Comparison of ENCODE assay signal across 17 mouse cellular contexts in the genomic region with DNA sequence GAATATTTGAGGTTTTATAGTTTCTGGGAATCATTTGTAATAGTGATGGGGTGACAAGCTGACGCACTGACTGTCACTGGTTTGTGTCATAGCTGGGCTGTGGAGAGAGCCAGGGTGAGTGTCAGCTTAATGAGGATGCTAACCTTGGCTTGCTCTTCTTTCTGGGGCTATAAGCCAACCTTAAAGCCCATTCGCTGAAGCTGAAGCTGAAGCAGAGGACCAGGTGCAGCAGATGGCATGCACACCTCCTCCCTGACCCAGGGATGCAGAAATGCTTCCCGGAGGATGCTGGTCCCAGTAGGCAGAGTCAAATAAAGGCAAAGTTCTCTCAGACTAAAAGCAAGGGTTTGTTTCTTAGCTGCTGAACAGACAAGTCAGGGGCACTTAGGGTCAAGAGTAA. TPM values are rescaled to one million over a fixed set of nuclear protein-coding genes. Genes with fewer than 3 reads are reported as not detected.
A peak's percentile ranks its signal among the peaks of the same experiment; 100 is the strongest.
DNase-seq lines count a peak whose midpoint lies in the region; ATAC-seq and TF ChIP-seq lines count a peak whose summit lies in the region.
"Had no signal": no experiment of that assay in that cellular context is flagged by ENCODE, and none has a peak within 500 bp of the region (broad histone marks: within the 10 kb centered on the region; RNA-seq: fewer than 3 reads in every experiment).

No protein-coding gene starts in this region.

- no peaks in the 10 kb centered on the region for H3K27me3 ChIP-seq in kidney, adult 2 months (replicated peaks; ENCODE audit: control insufficient read depth, insufficient read depth, low read length)
- H3K27me3 ChIP-seq: stomach, embryonic 15.5 days had no signal

- peak overlapping the region; percentile 84 for H3K27ac ChIP-seq in gastrocnemius, adult 2 months
- H3K27ac ChIP-seq in kidney, adult 2 months (ENCODE audit: insufficient read depth, low read depth, low read length) = no peak overlapping the region
- H3K27ac ChIP-seq in layer of hippocampus, adult 2 months = no peak overlapping the region
- H3K27ac ChIP-seq: forebrain, embryonic 10.5 days; kidney, postnatal 0 days; midbrain, embryonic 10.5 days; stomach, embryonic 15.5 days had no signal

- TF ChIP-seq POLR2A in kidney, adult 2 months (IDR thresholded peaks at IDR 0.05; ENCODE audit: low read depth, low read length) = no peak

- ATAC-seq in megakaryocyte progenitor cell, adult 5-6 weeks (replicated peaks; ENCODE audit: poor library complexity) = peak; percentile 36; the same call in 1 of the 2 replicates
- ATAC-seq: activated CD4-positive, CD25-positive, alpha-beta regulatory T cell, adult 4 months had no signal

- H3K4me1 ChIP-seq in kidney, adult 2 months (ENCODE audit: control insufficient read depth, insufficient read depth, low read length) = peaks cover 16% of the 10 kb centered on the region

- intact Hi-C loops in gastrocnemius, adult 2 months (cut with DNase I) = loop anchor here (5.0 kb wide), 1 partner anchor 47 kb away; a partner anchor contains a TSS
- intact Hi-C loops in gastrocnemius, postnatal 14 days (cut with DNase I; ENCODE audit: low total_unique reads) = no loop called here

- no peak for TF ChIP-seq CTCF in gastrocnemius, adult 2 months (IDR thresholded peaks at IDR 0.05)
- TF ChIP-seq CTCF in kidney, adult 2 months (conservative IDR thresholded peaks at IDR 0.05; ENCODE audit: insufficient read depth, insufficient read length, low read depth, low read length) = no peak
- TF ChIP-seq CTCF in layer of hippocampus, adult 2 months (conservative IDR thresholded peaks at IDR 0.05) = no peak

- WGBS in kidney, adult 2 months = 63% methylated on average over 3 of the region's 3 CpGs

- no peak overlapping the region for H3K4me3 ChIP-seq in gastrocnemius, adult 2 months
- no peak overlapping the region for H3K4me3 ChIP-seq in kidney, adult 2 months (ENCODE audit: insufficient read depth, low read depth, low read length)
- no peak overlapping the region for H3K4me3 ChIP-seq in layer of hippocampus, adult 2 months
- H3K4me3 ChIP-seq: forebrain, embryonic 10.5 days; midbrain, embryonic 10.5 days; myocyte; stomach, embryonic 15.5 days had no signal

- H3K36me3 ChIP-seq in kidney, adult 2 months (ENCODE audit: control insufficient read depth, insufficient read depth, low read length) = no peaks in the 10 kb centered on the region
- H3K36me3 ChIP-seq: forebrain, embryonic 10.5 days; midbrain, embryonic 10.5 days; stomach, embryonic 15.5 days had no signal

- no peak for DNase-seq in gastrocnemius, adult 2 months
- no peak for DNase-seq in gastrocnemius, postnatal 14 days
- DNase-seq in brain, adult 2 months (ENCODE audit: low read depth, low spot score) = peak; percentile 95
- peak; percentile 72 to 73 for DNase-seq in cerebellum, postnatal 10 days
- no peak for DNase-seq in ovary, adult 18-20 months (ENCODE audit: low spot score)
- DNase-seq in kidney, adult 2 months = no peak
- DNase-seq in layer of hippocampus, adult 2 months (ENCODE audit: low spot score in 2 of 2) = no peak
- DNase-seq: liver; lung, embryonic 14.5 days; right cerebral cortex, postnatal 4 days had no signal

RNA-seq across cellular contexts. Expression of a gene that starts 48.7 kb away (rescaled TPM):
- total RNA-seq in gastrocnemius, adult 2 months (2021) = 10 to 100 TPM; 12.0 to 13.1 TPM
- total RNA-seq in gastrocnemius, postnatal 14 days (2021) = 10 to 100 TPM; 14.7 to 15.3 TPM
- 18.3 and 26.9 TPM in 2 replicates for total RNA-seq in megakaryocyte progenitor cell, adult 5-6 weeks (2015)
- total RNA-seq in megakaryocyte progenitor cell, adult 5-6 weeks (2017) = 5.6 and 16.3 TPM in 2 replicates
- 13.2 and 13.3 TPM in 2 replicates for polyA plus RNA-seq in kidney, adult 2 months (2012; rRNA removed)
- total RNA-seq in layer of hippocampus, adult 2 months (2021) = 10 to 100 TPM; 21.0 to 24.4 TPM

Comparison
In these comparisons a context has a peak if more than half of its experiments do, and no peak if none do; other contexts are left out.
1. DNase-seq: peak in brain, adult 2 months (single experiment) and cerebellum, postnatal 10 days (2 of 2); none in gastrocnemius, adult 2 months (single experiment), gastrocnemius, postnatal 14 days (single experiment), ovary, adult 18-20 months (single experiment), kidney, adult 2 months (single experiment) and layer of hippocampus, adult 2 months (0 of 2).